Mouse (Mus musculus) neural tube, embryonic 15.5 days (tissue): ENCODE results near the gene Gprc5c. TPM values are rescaled to one million over a fixed set of nuclear protein-coding genes. Genes with fewer than 3 reads are reported as not detected.

ENCODE experiments used
- ATAC-seq: fragments of 200-750 bp; cut with Nextera tagmentation; 2 replicates; pipeline ENCODE4 v1.8.0; 2017; ENCODE audit warnings: mild to moderate bottlenecking, moderate TSS enrichment, moderate library complexity; ENCODE audit not compliant: low FRiP score
- H3K27ac ChIP-seq: fragments of 300-500 bp; sonication (generic); replicated peaks from 2 replicates; pipeline ENCODE4 v1.5.1; 2015; ENCODE audit warnings: mild to moderate bottlenecking, inconsistent platforms
- H3K27me3 ChIP-seq: fragments of 300-500 bp; sonication (generic); replicated peaks from 2 replicates; pipeline ENCODE4 v1.6.1; 2015; ENCODE audit warnings: inconsistent platforms
- H3K36me3 ChIP-seq: fragments of 300-500 bp; sonication (generic); 2 replicates; pipeline ENCODE4 v1.6.1; 2015; ENCODE audit warnings: inconsistent platforms
- H3K4me1 ChIP-seq: fragments of 300-500 bp; sonication (generic); 2 replicates; pipeline ENCODE4 v1.6.1; 2015; ENCODE audit warnings: inconsistent platforms
- H3K4me2 ChIP-seq: fragments of 300-500 bp; sonication (generic); 2 replicates; pipeline ENCODE4 v1.6.1; 2015; ENCODE audit warnings: inconsistent platforms, mild to moderate bottlenecking, moderate library complexity
- H3K4me3 ChIP-seq: fragments of 300-500 bp; sonication (generic); replicated peaks from 2 replicates; pipeline ENCODE4 v1.5.1; 2015; ENCODE audit warnings: mild to moderate bottlenecking, inconsistent platforms
- H3K9ac ChIP-seq: fragments of 300-500 bp; sonication (generic); replicated peaks from 2 replicates; pipeline ENCODE4 v1.6.1; 2015; ENCODE audit warnings: mild to moderate bottlenecking, inconsistent platforms
- H3K9me3 ChIP-seq: fragments of 300-500 bp; sonication (generic); replicated peaks from 2 replicates; pipeline ENCODE4 v1.6.1; 2016; ENCODE audit warnings: inconsistent platforms
- WGBS: fragments of 180-500 bp; shearing (Covaris S2); methylation state at CpG from one replicate; pipeline ENCODE4 v1.1.7; 2015; ENCODE audit warnings: mixed read lengths; 5-methylcytosine and 5-hydroxymethylcytosine counted together
- polyA plus RNA-seq: library from polyadenylated mRNA; unstranded; fragments of >200 nt; fragmentation: Nextera tagmentation; extraction: Ambion mirVana; gene quantifications from 2 replicates; pipeline ENCODE4 v1.2.1, GENCODE M21; 2015

Gene Gprc5c
- polyA plus RNA-seq, 1 experiment from 2014 or later: 8.8 TPM

GRCm38 (mm10) chr11:114816934-114817333 is 34.0 kb upstream of the Gprc5c start:
- Histone ChIP-seq H3K36me3 (no peaks in the 10 kb centered on the region), H3K9ac (no peak overlapping the region), H3K27me3 (no peaks in the 10 kb centered on the region), H3K9me3 (no peaks in the 10 kb centered on the region), H3K4me2 (no peak overlapping the region), H3K4me3 (no peak overlapping the region), H3K27ac (no peak overlapping the region), H3K4me1 (0 out of 2 replicates have a peak, but pooled peaks cover 4% of the 10 kb centered on the region)
- ATAC-seq: no peak
- 89% methylated on average over 4 of the region's 4 CpGs for WGBS

DNA sequence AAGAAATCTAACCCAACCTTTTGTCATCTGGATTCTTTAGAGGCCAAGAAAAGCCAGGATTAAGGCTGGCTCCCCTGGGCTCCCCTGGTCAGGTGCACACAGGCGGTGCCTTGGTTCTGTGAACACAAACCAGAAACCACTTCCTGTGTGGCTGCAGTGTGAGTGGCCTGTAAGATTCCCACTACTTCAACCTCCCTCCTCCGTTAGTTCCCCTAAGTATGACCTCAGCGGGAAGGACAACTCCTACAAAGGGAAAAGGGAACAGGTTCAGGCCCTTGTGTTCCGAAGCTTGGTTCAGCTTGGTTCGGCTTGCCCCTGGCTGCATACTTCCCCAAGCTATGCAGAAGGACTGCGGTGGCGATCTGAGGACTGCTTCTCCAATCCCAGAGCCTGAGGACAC is 32.8 kb upstream of the Gprc5c start:
- ATAC-seq: no peak
- Histone ChIP-seq H3K4me2 (no peak overlapping the region), H3K4me3 (no peak overlapping the region), H3K27me3 (no peaks in the 10 kb centered on the region), H3K4me1 (peaks cover 8% of the 10 kb centered on the region), H3K9me3 (no peaks in the 10 kb centered on the region), H3K27ac (no peak overlapping the region), H3K36me3 (no peaks in the 10 kb centered on the region), H3K9ac (no peak overlapping the region)
- 95% methylated on average over 7 of the region's 7 CpGs for WGBS

DNA sequence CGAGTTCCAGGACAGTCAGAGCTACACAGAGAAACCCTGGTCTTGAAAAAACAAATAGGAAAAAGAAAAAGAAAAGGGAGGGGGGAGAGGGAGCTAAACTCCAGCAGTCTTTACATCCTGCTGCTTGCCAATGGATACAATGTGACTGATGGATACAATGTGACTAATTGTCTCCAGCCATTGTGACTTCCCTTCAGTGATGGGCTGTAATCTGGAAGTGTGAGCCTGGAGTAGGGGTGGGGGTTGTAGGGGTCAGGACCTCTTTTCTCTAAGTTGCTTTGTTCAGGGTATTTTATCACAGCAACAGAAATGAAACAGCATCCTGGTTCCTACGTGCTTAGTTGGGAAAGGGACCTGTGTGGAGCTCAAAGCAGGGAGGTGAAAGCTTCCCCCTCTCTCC is 31.8 kb upstream of the Gprc5c start:
- H3K27ac ChIP-seq: no peak overlapping the region
- ATAC-seq: no peak
- WGBS: 22% methylated on average over 2 of the region's 2 CpGs
- H3K27me3 ChIP-seq: no peaks in the 10 kb centered on the region
- no peak overlapping the region for H3K4me3 ChIP-seq
- H3K36me3 ChIP-seq: no peaks in the 10 kb centered on the region
- H3K9ac ChIP-seq: no peak overlapping the region
- H3K4me2 ChIP-seq: no peak overlapping the region
- H3K9me3 ChIP-seq: no peaks in the 10 kb centered on the region
- H3K4me1 ChIP-seq: peaks cover 15% of the 10 kb centered on the region

DNA sequence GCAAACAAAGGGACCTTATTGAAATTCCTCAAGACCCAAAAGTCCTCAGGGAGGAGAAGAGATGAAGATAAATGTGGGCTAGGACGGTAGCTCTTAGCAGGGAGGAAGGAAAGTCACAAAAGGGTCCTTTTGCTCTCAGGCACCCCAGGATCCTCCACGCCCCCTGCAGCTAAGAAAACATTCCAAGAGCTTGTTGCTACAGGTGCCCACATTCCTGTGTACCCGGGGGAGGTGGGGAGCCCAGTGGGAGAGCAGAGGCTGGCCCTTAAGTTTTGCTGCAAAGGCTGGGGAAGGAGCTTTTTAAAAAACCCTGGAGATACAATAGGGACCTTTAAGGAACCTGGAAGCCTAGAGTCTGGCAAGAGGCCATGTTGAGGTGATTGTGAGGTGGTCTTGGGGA is 30.5 kb upstream of the Gprc5c start:
- no peaks in the 10 kb centered on the region for H3K9me3 ChIP-seq
- no peak overlapping the region for H3K27ac ChIP-seq
- no peak overlapping the region for H3K4me2 ChIP-seq
- peaks cover 15% of the 10 kb centered on the region for H3K4me1 ChIP-seq
- H3K36me3 ChIP-seq: no peaks in the 10 kb centered on the region
- no peak overlapping the region for H3K4me3 ChIP-seq
- 0 out of 2 replicates have a peak, but pooled peaks cover 2% of the 10 kb centered on the region for H3K27me3 ChIP-seq
- no peak overlapping the region for H3K9ac ChIP-seq
- ATAC-seq: no peak
- 43% methylated on average over 3 of the region's 3 CpGs for WGBS

DNA sequence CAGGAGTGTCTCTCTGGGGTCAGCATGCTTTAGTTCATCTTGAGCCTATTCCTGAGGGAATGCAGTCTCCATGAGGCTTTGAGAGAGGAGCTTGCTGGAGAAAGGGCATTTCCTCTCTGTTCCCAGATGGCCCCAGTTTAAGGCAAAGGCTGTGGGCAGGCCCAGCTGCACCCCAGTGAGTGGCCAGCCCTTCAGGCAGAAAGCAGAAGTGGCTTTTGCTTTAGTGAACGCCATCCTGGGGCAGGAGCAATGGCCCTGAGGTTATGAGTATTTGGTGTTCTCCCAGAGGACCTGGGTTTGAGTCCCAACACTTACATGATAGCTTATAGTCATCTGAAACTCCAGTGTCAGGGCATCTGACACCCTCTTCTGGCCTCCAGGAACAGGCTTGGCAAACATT is 29.6 kb upstream of the Gprc5c start:
- Histone ChIP-seq H3K4me3 (no peak overlapping the region), H3K27me3 (0 out of 2 replicates have a peak, but pooled peaks cover 2% of the 10 kb centered on the region), H3K36me3 (no peaks in the 10 kb centered on the region), H3K4me1 (peaks cover 15% of the 10 kb centered on the region), H3K9me3 (no peaks in the 10 kb centered on the region), H3K27ac (no peak overlapping the region), H3K9ac (no peak overlapping the region), H3K4me2 (no peak overlapping the region)
- WGBS: 48% methylated on average over 1 of the region's 1 CpGs
- ATAC-seq: no peak

GRCm38 (mm10) chr11:114822727-114823126 is 28.2 kb upstream of the Gprc5c start:
- no peak overlapping the region for H3K9ac ChIP-seq
- no peaks in the 10 kb centered on the region for H3K36me3 ChIP-seq
- WGBS: 50% methylated on average over 12 of the region's 12 CpGs
- H3K4me2 ChIP-seq: peak overlapping the region; percentile 22
- no peaks in the 10 kb centered on the region for H3K9me3 ChIP-seq
- peak overlapping the region; percentile 65 for H3K27ac ChIP-seq
- no peak for ATAC-seq
- H3K4me1 ChIP-seq: peaks cover 15% of the 10 kb centered on the region
- 0 out of 2 replicates have a peak, but pooled peaks cover 2% of the 10 kb centered on the region for H3K27me3 ChIP-seq
- no peak overlapping the region for H3K4me3 ChIP-seq

DNA sequence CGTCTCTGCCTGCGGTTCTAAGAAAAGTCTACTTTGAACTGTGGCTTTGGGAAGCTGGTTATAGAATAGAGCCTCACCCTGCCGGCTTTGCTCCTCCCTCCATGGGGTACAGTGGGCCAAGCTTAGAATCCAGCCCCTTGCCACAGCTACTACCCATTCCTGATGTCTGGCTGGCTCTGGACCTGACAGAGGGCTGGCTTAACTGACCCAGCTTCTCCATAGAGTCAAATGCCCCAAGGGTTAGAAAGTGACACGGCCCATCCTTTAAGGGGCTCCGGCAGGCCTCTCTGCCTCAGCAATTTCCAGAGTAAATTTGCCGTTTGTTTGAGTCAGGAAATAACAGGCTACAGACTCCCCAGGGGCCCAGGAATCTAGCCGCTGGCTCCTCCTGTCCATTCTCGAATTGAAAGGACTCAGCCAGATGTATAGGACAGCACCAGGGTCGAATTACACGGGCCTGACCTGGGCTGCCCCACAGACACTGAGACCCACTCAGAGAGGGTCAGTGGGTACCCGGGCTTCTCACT is 27.7 kb upstream of the Gprc5c start:
- no peak for ATAC-seq
- H3K9ac ChIP-seq: no peak overlapping the region
- no peaks in the 10 kb centered on the region for H3K36me3 ChIP-seq
- WGBS: 5% methylated on average over 11 of the region's 11 CpGs
- no peaks in the 10 kb centered on the region for H3K9me3 ChIP-seq
- H3K4me2 ChIP-seq: peak overlapping the region; percentile 22; the same call in 1 of the 2 replicates
- H3K4me1 ChIP-seq: peaks cover 15% of the 10 kb centered on the region
- H3K4me3 ChIP-seq: no peak overlapping the region
- H3K27me3 ChIP-seq: 0 out of 2 replicates have a peak, but pooled peaks cover 2% of the 10 kb centered on the region
- peak overlapping the region; percentile 65 for H3K27ac ChIP-seq

- H3K9me3 ChIP-seq: no peaks in the 10 kb centered on the region
- WGBS: 71% methylated on average over 5 of the region's 5 CpGs
- H3K36me3 ChIP-seq: no peaks in the 10 kb centered on the region
- H3K9ac ChIP-seq: no peak overlapping the region
- ATAC-seq: no peak
- H3K27ac ChIP-seq: no peak overlapping the region
- H3K4me2 ChIP-seq: no peak overlapping the region
- H3K27me3 ChIP-seq: 0 out of 2 replicates have a peak, but pooled peaks cover 2% of the 10 kb centered on the region
- no peak overlapping the region for H3K4me3 ChIP-seq
- peaks cover 32% of the 10 kb centered on the region for H3K4me1 ChIP-seq
Measured at GRCm38 (mm10) chr11:114826686-114827085, 24.3 kb upstream of the Gprc5c start.

- H3K4me2 ChIP-seq: peak overlapping the region; percentile 49
- no peak overlapping the region for H3K9ac ChIP-seq
- H3K27ac ChIP-seq: 0 out of 2 replicates have a peak overlapping the region, but pooled peaks have one; percentile 14
- 7% methylated on average over 24 of the region's 24 CpGs for WGBS
- peaks cover 17% of the 10 kb centered on the region for H3K4me1 ChIP-seq
- no peaks in the 10 kb centered on the region for H3K36me3 ChIP-seq
- ATAC-seq: no peak; the same call in 1 of the 2 replicates
- no peaks in the 10 kb centered on the region for H3K9me3 ChIP-seq
- 0 out of 2 replicates have a peak overlapping the region, but pooled peaks have one; percentile 0 for H3K4me3 ChIP-seq
- no peaks in the 10 kb centered on the region for H3K27me3 ChIP-seq
Measured at GRCm38 (mm10) chr11:114829499-114830432, 21.2 kb upstream of the Gprc5c start.

GRCm38 (mm10) chr11:114830433-114830773 is 20.5 kb upstream of the Gprc5c start:
- Histone ChIP-seq H3K4me2 (peak overlapping the region; percentile 49; the same call in 1 of the 2 replicates), H3K27ac (no peak overlapping the region), H3K4me1 (peaks cover 17% of the 10 kb centered on the region), H3K36me3 (no peaks in the 10 kb centered on the region), H3K9ac (no peak overlapping the region), H3K9me3 (no peaks in the 10 kb centered on the region), H3K4me3 (no peak overlapping the region), H3K27me3 (no peaks in the 10 kb centered on the region)
- WGBS: 14% methylated on average over 8 of the region's 8 CpGs
- ATAC-seq: no peak

- Histone ChIP-seq H3K27me3 (no peaks in the 10 kb centered on the region), H3K4me1 (peaks cover 17% of the 10 kb centered on the region), H3K9ac (no peak overlapping the region), H3K4me3 (no peak overlapping the region), H3K9me3 (no peaks in the 10 kb centered on the region), H3K4me2 (no peak overlapping the region), H3K36me3 (no peaks in the 10 kb centered on the region), H3K27ac (no peak overlapping the region)
- 71% methylated on average over 5 of the region's 5 CpGs for WGBS
- no peak for ATAC-seq
Measured at GRCm38 (mm10) chr11:114833166-114833565, 17.8 kb upstream of the Gprc5c start.
